Mouse (Mus musculus): ENCODE measurements around the gene Vps8.

The Vps8 gene

GRCm38 (mm10) chr16:21549751-21550150 is 126.8 kb downstream of the Vps8 start:
- no peak for DNase-seq (ENCODE audit: low spot score in 2 of 2)

GRCm38 (mm10) chr16:21550453-21550852 is 127.5 kb downstream of the Vps8 start:
- no peak for DNase-seq (ENCODE audit: low spot score in 2 of 2)

GRCm38 (mm10) chr16:21553506-21553905 is 130.6 kb downstream of the Vps8 start:
- DNase-seq (ENCODE audit: low spot score in 2 of 2) = no peak

GRCm38 (mm10) chr16:21562625-21563300 is 139.8 kb downstream of the Vps8 start:
- no peak for DNase-seq (ENCODE audit: low spot score in 2 of 2)

GRCm38 (mm10) chr16:21563322-21563721 is 140.4 kb downstream of the Vps8 start:
- no peak for DNase-seq (ENCODE audit: low spot score in 2 of 2)

- no peak for DNase-seq (ENCODE audit: low spot score in 2 of 2)
Measured at GRCm38 (mm10) chr16:21567093-21567492, 144.2 kb downstream of the Vps8 start.

GRCm38 (mm10) chr16:21569952-21570351 is 147.0 kb downstream of the Vps8 start:
- no peak for DNase-seq (ENCODE audit: low spot score in 2 of 2)

- no peak for DNase-seq (ENCODE audit: low spot score in 2 of 2)
Measured at GRCm38 (mm10) chr16:21570786-21571185, 147.9 kb downstream of the Vps8 start.

GRCm38 (mm10) chr16:21576000-21576420 is 153.1 kb downstream of the Vps8 start:
- DNase-seq (ENCODE audit: low spot score in 2 of 2) = no peak

GRCm38 (mm10) chr16:21589110-21589509 is 166.2 kb downstream of the Vps8 start:
- DNase-seq (ENCODE audit: low spot score in 2 of 2) = no peak

- DNase-seq (ENCODE audit: low spot score in 2 of 2) = no peak
Measured at GRCm38 (mm10) chr16:21590806-21591205, 167.9 kb downstream of the Vps8 start.

- DNase-seq (ENCODE audit: low spot score in 2 of 2) = no peak
Measured at GRCm38 (mm10) chr16:21591511-21591910, 168.6 kb downstream of the Vps8 start.

GRCm38 (mm10) chr16:21595539-21595938 is 172.6 kb downstream of the Vps8 start:
- no peak for DNase-seq (ENCODE audit: low spot score in 2 of 2)

GRCm38 (mm10) chr16:21604354-21604753 is 181.4 kb downstream of the Vps8 start:
- DNase-seq (ENCODE audit: low spot score in 2 of 2) = no peak

GRCm38 (mm10) chr16:21606249-21607020 is 183.5 kb downstream of the Vps8 start:
- DNase-seq (ENCODE audit: low spot score in 2 of 2) = no peak

- DNase-seq (ENCODE audit: low spot score in 2 of 2) = no peak
Measured at GRCm38 (mm10) chr16:21607021-21607650, 184.2 kb downstream of the Vps8 start.

- no peak for DNase-seq (ENCODE audit: low spot score in 2 of 2)
Measured at GRCm38 (mm10) chr16:21607651-21608040, 184.7 kb downstream of the Vps8 start.

- no peak for DNase-seq (ENCODE audit: low spot score in 2 of 2)
Measured at GRCm38 (mm10) chr16:21608176-21608865, 185.4 kb downstream of the Vps8 start.

GRCm38 (mm10) chr16:21610473-21610872 is 187.6 kb downstream of the Vps8 start:
- DNase-seq (ENCODE audit: low spot score in 2 of 2) = no peak

GRCm38 (mm10) chr16:21615802-21616201 is 192.9 kb downstream of the Vps8 start:
- no peak for DNase-seq (ENCODE audit: low spot score in 2 of 2)

- no peak for DNase-seq (ENCODE audit: low spot score in 2 of 2)
Measured at GRCm38 (mm10) chr16:21620630-21621029, 197.7 kb downstream of the Vps8 start.

Measured in frontal cortex, postnatal 14 days (tissue).